Mouse (Mus musculus): ENCODE measurements at regions not wholly inside any gene's neighbourhood (a gene's known extent, or its start where the extent isn't known, plus 50 kb on each side); places are given as distances from the start of the nearest gene placed in this dataset.

- no peak for TF ChIP-seq E2F4 (IDR thresholded peaks at IDR 0.05; ENCODE audit: insufficient read depth)
- TF ChIP-seq CEBPB (IDR thresholded peaks at IDR 0.05; ENCODE audit: insufficient read depth, poor library complexity, severe bottlenecking), result no peak
- no peak for TF ChIP-seq MAX (IDR thresholded peaks at IDR 0.05; ENCODE audit: low read depth)
- no peak for TF ChIP-seq MYOG (IDR thresholded peaks at IDR 0.05; ENCODE audit: control insufficient read depth in 1 of 3, insufficient read depth in 1 of 3, insufficient read length in 2 of 3, low read depth in 2 of 3)
- TF ChIP-seq TCF12 (IDR thresholded peaks at IDR 0.05; ENCODE audit: insufficient read depth, poor library complexity, severe bottlenecking), result no peak
- no peak for TF ChIP-seq POLR2A (IDR thresholded peaks at IDR 0.05; ENCODE audit: insufficient read length, low read depth)
- TF ChIP-seq REST (IDR thresholded peaks at IDR 0.05; ENCODE audit: insufficient read depth, insufficient read length), result no peak
These were observed 659.1 kb downstream of the Inhba start for GRCm38 (mm10) chr13:16670736-16671135.
